ENCODE assay signal across 15 mouse cellular contexts in the genomic region with DNA sequence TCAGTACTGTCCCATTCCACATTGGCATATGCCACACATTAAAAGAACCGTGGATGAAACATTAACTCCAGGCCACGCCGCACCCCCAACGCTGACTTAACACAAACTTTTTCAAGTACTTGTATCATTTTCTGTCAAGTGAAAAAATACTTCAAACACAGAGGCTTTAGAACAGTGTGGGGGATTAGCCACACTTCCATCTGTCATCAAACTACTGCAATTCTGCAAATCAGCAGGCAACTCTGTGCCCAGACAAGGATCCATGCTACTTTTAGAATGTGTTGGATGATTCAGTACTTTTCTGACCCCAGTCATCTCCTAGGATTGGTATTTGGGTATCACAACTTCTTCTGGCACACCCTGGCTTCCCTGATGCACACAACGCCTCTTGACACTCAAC.
DNase-seq lines count a peak whose midpoint lies in the region.
"Had no signal": no experiment of that assay in that cellular context is flagged by ENCODE, and none has a peak within 500 bp of the region (broad histone marks: within the 10 kb centered on the region; RNA-seq: fewer than 3 reads in every experiment).

No protein-coding gene starts in this region.

- intact Hi-C loops in left cerebral cortex, postnatal 36 days (cut with DNase I) = no loop called here

- peak; percentile 13 to 41 for DNase-seq in frontal cortex, postnatal 36 days (ENCODE audit: low spot score in 2 of 2)
- DNase-seq in frontal cortex, postnatal 10 days (ENCODE audit: low spot score in 2 of 2) = no peak
- DNase-seq in layer of hippocampus, adult 8-10 months (ENCODE audit: low spot score in 2 of 2) = peak; percentile 6 to 10
- DNase-seq in layer of hippocampus, postnatal 25 days (ENCODE audit: extremely low spot score in 1 of 2, low spot score in 1 of 2) = no peak
- peak; percentile 8 to 10 for DNase-seq in left cerebral cortex, postnatal 36 days (ENCODE audit: low spot score in 2 of 2)
- DNase-seq in left cerebral cortex, adult 8-10 months (ENCODE audit: low spot score in 2 of 2) = no peak
- DNase-seq in telencephalon, adult 2 months (ENCODE audit: low read depth, low spot score) = peak; percentile 55
- DNase-seq: adrenal gland, postnatal 14 days; cerebellum, adult 18-20 months; cerebellum, adult 9-11 months; cerebellum, postnatal 36 days; gastrocnemius, adult 2 months; gastrocnemius, postnatal 25 days; heart, adult 18-20 months; heart, postnatal 10 days had no signal

Comparison
In these comparisons a context has a peak if more than half of its experiments do, and no peak if none do; other contexts are left out.
1. DNase-seq: peak in frontal cortex, postnatal 36 days (2 of 2), layer of hippocampus, adult 8-10 months (2 of 2), left cerebral cortex, postnatal 36 days (2 of 2) and telencephalon, adult 2 months (single experiment); none in frontal cortex, postnatal 10 days (0 of 2), layer of hippocampus, postnatal 25 days (0 of 2) and left cerebral cortex, adult 8-10 months (0 of 2).